Mouse (Mus musculus): Measurements from ENCODE around the gene Met.

Gene Met

GRCm38 (mm10) chr6:17554263-17554662 lies 90.7 kb downstream of the Met start:
- no peak for DNase-seq

- DNase-seq: peak; percentile 35 to 75
These were observed 91.2 kb downstream of the Met start for GRCm38 (mm10) chr6:17554757-17555156.

- no peak for DNase-seq
These were observed 92.1 kb downstream of the Met start for GRCm38 (mm10) chr6:17555719-17556118.

- DNase-seq: peak; percentile 46 to 48
These were observed 96.1 kb downstream of the Met start for GRCm38 (mm10) chr6:17559657-17560056.

GRCm38 (mm10) chr6:17561347-17561746 lies 97.7 kb downstream of the Met start:
- DNase-seq: no peak

- no peak for DNase-seq
These were observed 98.3 kb downstream of the Met start for GRCm38 (mm10) chr6:17561886-17562285.

- no peak for DNase-seq
These were observed 99.0 kb downstream of the Met start for GRCm38 (mm10) chr6:17562472-17563088.

GRCm38 (mm10) chr6:17568702-17569352 lies 105.2 kb downstream of the Met start:
- peak; percentile 75 to 89 for DNase-seq

- no peak for DNase-seq
These were observed 109.6 kb downstream of the Met start for GRCm38 (mm10) chr6:17573227-17573626.

- no peak for DNase-seq
These were observed 110.1 kb downstream of the Met start for GRCm38 (mm10) chr6:17573732-17574131.

GRCm38 (mm10) chr6:17578092-17578760 lies 114.6 kb downstream of the Met start:
- DNase-seq: no peak

GRCm38 (mm10) chr6:17580349-17580748 lies 116.7 kb downstream of the Met start:
- DNase-seq: no peak

GRCm38 (mm10) chr6:17583982-17584381 lies 120.4 kb downstream of the Met start:
- DNase-seq: peak; percentile 37 to 66

- DNase-seq: peak; percentile 57 to 79
These were observed 125.7 kb downstream of the Met start for GRCm38 (mm10) chr6:17589049-17589952.

- no peak for DNase-seq
These were observed 126.5 kb downstream of the Met start for GRCm38 (mm10) chr6:17589953-17590627.

GRCm38 (mm10) chr6:17593971-17594370 lies 130.4 kb downstream of the Met start:
- DNase-seq: no peak

GRCm38 (mm10) chr6:17595712-17596462 lies 132.3 kb downstream of the Met start:
- DNase-seq: peak in 1 of 2 experiments; percentile 25

- DNase-seq: no peak
These were observed 135.8 kb downstream of the Met start for GRCm38 (mm10) chr6:17599373-17599772.

GRCm38 (mm10) chr6:17601526-17601925 lies 137.9 kb downstream of the Met start:
- no peak for DNase-seq

- DNase-seq: no peak
These were observed 143.3 kb downstream of the Met start for GRCm38 (mm10) chr6:17606915-17607314.

- DNase-seq: no peak
These were observed 147.9 kb downstream of the Met start for GRCm38 (mm10) chr6:17611352-17612010.
